Mouse (Mus musculus): Measurements from ENCODE around the gene Myo15b. TPM values are rescaled to one million over a fixed set of nuclear protein-coding genes. Genes with fewer than 3 reads are reported as not detected.

The Myo15b gene
- polyA plus RNA-seq, 1 experiment from 2014 or later: 0.54 TPM

GRCm38 (mm10) chr11:115888020-115888419 is 29.8 kb downstream of the Myo15b start:
- WGBS: 63% methylated on average over 3 of the region's 5 CpGs
- no peak for DNase-seq (ENCODE audit: low spot score)
- Histone ChIP-seq H3K9me3 (ENCODE audit: control insufficient read depth, low read length) (no peaks in the 10 kb centered on the region), H3K36me3 (ENCODE audit: control insufficient read depth, insufficient read depth, low read length) (peaks cover 8% of the 10 kb centered on the region), H3K4me1 (ENCODE audit: control insufficient read depth, insufficient read depth, low read length) (no peaks in the 10 kb centered on the region), H3K9ac (ENCODE audit: low read depth, low read length) (no peak overlapping the region), H3K27me3 (replicated peaks; ENCODE audit: control insufficient read depth, insufficient read depth, low read length) (no peaks in the 10 kb centered on the region), H3K4me2 (ENCODE audit: low read depth, low read length) (no peak overlapping the region), H3K27ac (replicated peaks; ENCODE audit: low read depth, low read length) (no peak overlapping the region), H3K4me3 (ENCODE audit: low read depth, low read length) (no peak overlapping the region)
- no peak for ATAC-seq (ENCODE audit: low read depth)

- Histone ChIP-seq H3K9ac (ENCODE audit: low read depth, low read length) (no peak overlapping the region), H3K4me3 (ENCODE audit: low read depth, low read length) (no peak overlapping the region), H3K4me2 (ENCODE audit: low read depth, low read length) (no peak overlapping the region), H3K9me3 (ENCODE audit: control insufficient read depth, low read length) (no peaks in the 10 kb centered on the region), H3K36me3 (ENCODE audit: control insufficient read depth, insufficient read depth, low read length) (peaks cover 19% of the 10 kb centered on the region), H3K4me1 (ENCODE audit: control insufficient read depth, insufficient read depth, low read length) (no peaks in the 10 kb centered on the region), H3K27me3 (replicated peaks; ENCODE audit: control insufficient read depth, insufficient read depth, low read length) (no peaks in the 10 kb centered on the region), H3K27ac (replicated peaks; ENCODE audit: low read depth, low read length) (no peak overlapping the region)
- DNase-seq (ENCODE audit: low spot score) (no peak), ATAC-seq (ENCODE audit: low read depth) (no peak)
- 72% methylated on average over 6 of the region's 6 CpGs for WGBS
These were observed 31.0 kb downstream of the Myo15b start for GRCm38 (mm10) chr11:115889159-115889558.

- WGBS: 60% methylated on average over 6 of the region's 6 CpGs
- no peaks in the 10 kb centered on the region for H3K4me1 ChIP-seq (ENCODE audit: control insufficient read depth, insufficient read depth, low read length)
- peaks cover 45% of the 10 kb centered on the region for H3K36me3 ChIP-seq (ENCODE audit: control insufficient read depth, insufficient read depth, low read length)
These were observed 34.0 kb downstream of the Myo15b start for GRCm38 (mm10) chr11:115892213-115892612.

GRCm38 (mm10) chr11:115893071-115893470 is 34.9 kb downstream of the Myo15b start:
- Histone ChIP-seq H3K9me3 (ENCODE audit: control insufficient read depth, low read length) (no peaks in the 10 kb centered on the region), H3K36me3 (ENCODE audit: control insufficient read depth, insufficient read depth, low read length) (peaks cover 45% of the 10 kb centered on the region), H3K4me3 (ENCODE audit: low read depth, low read length) (no peak overlapping the region), H3K27ac (replicated peaks; ENCODE audit: low read depth, low read length) (no peak overlapping the region), H3K4me1 (ENCODE audit: control insufficient read depth, insufficient read depth, low read length) (no peaks in the 10 kb centered on the region), H3K27me3 (replicated peaks; ENCODE audit: control insufficient read depth, insufficient read depth, low read length) (no peaks in the 10 kb centered on the region), H3K9ac (ENCODE audit: low read depth, low read length) (no peak overlapping the region), H3K4me2 (ENCODE audit: low read depth, low read length) (no peak overlapping the region)
- ATAC-seq (ENCODE audit: low read depth): no peak
- DNase-seq (ENCODE audit: low spot score): no peak
- 88% methylated on average over 8 of the region's 9 CpGs for WGBS

More at GRCm38 (mm10) chr11:115892213-115892612, 34.0 kb downstream of the Myo15b start:
- Histone ChIP-seq H3K9ac (ENCODE audit: low read depth, low read length) (no peak overlapping the region), H3K9me3 (ENCODE audit: control insufficient read depth, low read length) (no peaks in the 10 kb centered on the region), H3K27ac (replicated peaks; ENCODE audit: low read depth, low read length) (no peak overlapping the region), H3K4me2 (ENCODE audit: low read depth, low read length) (no peak overlapping the region), H3K27me3 (replicated peaks; ENCODE audit: control insufficient read depth, insufficient read depth, low read length) (no peaks in the 10 kb centered on the region), H3K4me3 (ENCODE audit: low read depth, low read length) (no peak overlapping the region)
- DNase-seq (ENCODE audit: low spot score) (no peak), ATAC-seq (ENCODE audit: low read depth) (no peak)

GRCm38 (mm10) chr11:115894755-115895520 is 36.7 kb downstream of the Myo15b start:
- no peak overlapping the region for H3K4me3 ChIP-seq (ENCODE audit: low read depth, low read length)
- H3K4me1 ChIP-seq (ENCODE audit: control insufficient read depth, insufficient read depth, low read length): peaks cover 4% of the 10 kb centered on the region
- H3K27ac ChIP-seq (replicated peaks; ENCODE audit: low read depth, low read length): no peak overlapping the region
- no peak overlapping the region for H3K4me2 ChIP-seq (ENCODE audit: low read depth, low read length)
- no peaks in the 10 kb centered on the region for H3K9me3 ChIP-seq (ENCODE audit: control insufficient read depth, low read length)
- DNase-seq (ENCODE audit: low spot score): peak; percentile 23
- H3K27me3 ChIP-seq (replicated peaks; ENCODE audit: control insufficient read depth, insufficient read depth, low read length): no peaks in the 10 kb centered on the region
- WGBS: 71% methylated on average over 12 of the region's 14 CpGs
- H3K9ac ChIP-seq (ENCODE audit: low read depth, low read length): no peak overlapping the region
- ATAC-seq (ENCODE audit: low read depth): no peak
- peaks cover 45% of the 10 kb centered on the region for H3K36me3 ChIP-seq (ENCODE audit: control insufficient read depth, insufficient read depth, low read length)

- ATAC-seq (ENCODE audit: low read depth): no peak
- peaks cover 33% of the 10 kb centered on the region for H3K36me3 ChIP-seq (ENCODE audit: control insufficient read depth, insufficient read depth, low read length)
- H3K9ac ChIP-seq (ENCODE audit: low read depth, low read length): no peak overlapping the region
- H3K4me3 ChIP-seq (ENCODE audit: low read depth, low read length): no peak overlapping the region
- peaks cover 27% of the 10 kb centered on the region for H3K4me1 ChIP-seq (ENCODE audit: control insufficient read depth, insufficient read depth, low read length)
- no peaks in the 10 kb centered on the region for H3K27me3 ChIP-seq (replicated peaks; ENCODE audit: control insufficient read depth, insufficient read depth, low read length)
- no peaks in the 10 kb centered on the region for H3K9me3 ChIP-seq (ENCODE audit: control insufficient read depth, low read length)
- no peak overlapping the region for H3K4me2 ChIP-seq (ENCODE audit: low read depth, low read length)
- no peak overlapping the region for H3K27ac ChIP-seq (replicated peaks; ENCODE audit: low read depth, low read length)
- no peak for DNase-seq (ENCODE audit: low spot score)
- 83% methylated on average over 7 of the region's 7 CpGs for WGBS
These were observed 40.2 kb downstream of the Myo15b start for GRCm38 (mm10) chr11:115898446-115898845.

- no peaks in the 10 kb centered on the region for H3K9me3 ChIP-seq (ENCODE audit: control insufficient read depth, low read length)
- no peak overlapping the region for H3K27ac ChIP-seq (replicated peaks; ENCODE audit: low read depth, low read length)
- H3K27me3 ChIP-seq (replicated peaks; ENCODE audit: control insufficient read depth, insufficient read depth, low read length): no peaks in the 10 kb centered on the region
- H3K36me3 ChIP-seq (ENCODE audit: control insufficient read depth, insufficient read depth, low read length): peaks cover 29% of the 10 kb centered on the region
- no peak for ATAC-seq (ENCODE audit: low read depth)
- WGBS: 10% methylated on average over 3 of the region's 4 CpGs
- H3K4me1 ChIP-seq (ENCODE audit: control insufficient read depth, insufficient read depth, low read length): peaks cover 31% of the 10 kb centered on the region
- no peak overlapping the region for H3K4me3 ChIP-seq (ENCODE audit: low read depth, low read length)
- DNase-seq (ENCODE audit: low spot score): peak; percentile 31
- no peak overlapping the region for H3K9ac ChIP-seq (ENCODE audit: low read depth, low read length)
- no peak overlapping the region for H3K4me2 ChIP-seq (ENCODE audit: low read depth, low read length)
These were observed 40.7 kb downstream of the Myo15b start for GRCm38 (mm10) chr11:115898886-115899285.

- ATAC-seq (ENCODE audit: low read depth) (peak; percentile 59), DNase-seq (ENCODE audit: low spot score) (peak; percentile 90)
- Histone ChIP-seq H3K27me3 (replicated peaks; ENCODE audit: control insufficient read depth, insufficient read depth, low read length) (no peaks in the 10 kb centered on the region), H3K27ac (replicated peaks; ENCODE audit: low read depth, low read length) (peak within 1 kb of the TSS; percentile 54), H3K9ac (ENCODE audit: low read depth, low read length) (0 out of 2 replicates have a peak within 1 kb of the TSS, but pooled peaks have one; percentile 14), H3K36me3 (ENCODE audit: control insufficient read depth, insufficient read depth, low read length) (peaks cover 21% of the 10 kb centered on the region), H3K9me3 (ENCODE audit: control insufficient read depth, low read length) (no peaks in the 10 kb centered on the region), H3K4me3 (ENCODE audit: low read depth, low read length) (no peak within 1 kb of the TSS), H3K4me1 (ENCODE audit: control insufficient read depth, insufficient read depth, low read length) (peaks cover 36% of the 10 kb centered on the region), H3K4me2 (ENCODE audit: low read depth, low read length) (peak within 1 kb of the TSS; percentile 0; the same call in 1 of the 2 replicates)
- 21% methylated on average over 16 of the region's 16 CpGs for WGBS
These were observed 41.5 kb downstream of the Myo15b start, which contains the start of gene Smim5 for GRCm38 (mm10) chr11:115899486-115900266. Gene Smim5 (plus strand): TSS chr11:115899966.

All from embryonic facial prominence, embryonic 14.5 days (tissue).